Mouse (Mus musculus): ENCODE results near the gene Lsm11. TPM values are rescaled to one million over a fixed set of nuclear protein-coding genes. Genes with fewer than 3 reads are reported as not detected.

Gene Lsm11
- polyA plus RNA-seq, 1 experiment from 2014 or later: 26.3 TPM

GRCm38 (mm10) chr11:45968466-45968865, 23.7 kb upstream of the Lsm11 start:
- no peak for ATAC-seq
- H3K9me3 ChIP-seq (replicated peaks; ENCODE audit: control insufficient read depth, low read length, poor library complexity, severe bottlenecking): no peaks in the 10 kb centered on the region
- H3K4me3 ChIP-seq (ENCODE audit: low read depth, low read length): no peak overlapping the region
- no peak overlapping the region for H3K4me2 ChIP-seq (ENCODE audit: low read length)
- H3K4me1 ChIP-seq (ENCODE audit: control insufficient read depth, insufficient read depth, low read length): no peaks in the 10 kb centered on the region
- no peak overlapping the region for H3K27ac ChIP-seq (ENCODE audit: low read length)
- H3K27me3 ChIP-seq (ENCODE audit: control insufficient read depth, insufficient read depth, low read depth, low read length): no peaks in the 10 kb centered on the region
- WGBS: 84% methylated on average over 3 of the region's 3 CpGs
- no peak overlapping the region for H3K9ac ChIP-seq (ENCODE audit: low read depth, low read length)
- H3K36me3 ChIP-seq (ENCODE audit: control insufficient read depth, insufficient read depth, low read length): no peaks in the 10 kb centered on the region

- ATAC-seq: no peak
- H3K27ac ChIP-seq (ENCODE audit: low read length): no peak overlapping the region
- no peaks in the 10 kb centered on the region for H3K9me3 ChIP-seq (replicated peaks; ENCODE audit: control insufficient read depth, low read length, poor library complexity, severe bottlenecking)
- H3K4me3 ChIP-seq (ENCODE audit: low read depth, low read length): no peak overlapping the region
- no peaks in the 10 kb centered on the region for H3K27me3 ChIP-seq (ENCODE audit: control insufficient read depth, insufficient read depth, low read depth, low read length)
- no peak overlapping the region for H3K9ac ChIP-seq (ENCODE audit: low read depth, low read length)
- no peaks in the 10 kb centered on the region for H3K36me3 ChIP-seq (ENCODE audit: control insufficient read depth, insufficient read depth, low read length)
- H3K4me1 ChIP-seq (ENCODE audit: control insufficient read depth, insufficient read depth, low read length): no peaks in the 10 kb centered on the region
- WGBS: 88% methylated on average over 4 of the region's 4 CpGs
- H3K4me2 ChIP-seq (ENCODE audit: low read length): no peak overlapping the region
Measured at GRCm38 (mm10) chr11:45966896-45967295, 22.2 kb upstream of the Lsm11 start.

DNA sequence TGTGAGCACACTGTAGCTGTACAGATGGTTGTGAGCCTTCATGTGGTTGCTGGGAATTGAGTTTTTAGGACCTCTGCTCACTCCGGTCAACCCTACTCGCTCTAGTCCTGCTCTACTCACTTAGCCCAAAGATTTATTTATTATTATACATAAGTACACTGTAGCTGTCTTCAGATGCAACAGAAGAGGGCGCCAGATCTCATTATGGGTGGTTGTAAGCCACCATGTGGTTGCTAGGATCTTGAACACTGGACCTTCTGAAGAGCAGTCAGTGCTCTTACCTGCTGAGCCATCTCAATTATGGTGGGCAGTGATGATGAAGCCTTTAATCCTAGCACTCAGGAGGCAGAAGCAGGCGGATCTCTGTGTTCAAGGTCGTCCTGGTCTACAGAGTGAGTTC, 15.3 kb upstream of the Lsm11 start:
- Histone ChIP-seq H3K4me1 (ENCODE audit: control insufficient read depth, insufficient read depth, low read length) (no peaks in the 10 kb centered on the region; the same call in 1 of the 2 replicates), H3K4me2 (ENCODE audit: low read length) (no peak overlapping the region), H3K27me3 (ENCODE audit: control insufficient read depth, insufficient read depth, low read depth, low read length) (no peaks in the 10 kb centered on the region), H3K4me3 (ENCODE audit: low read depth, low read length) (no peak overlapping the region), H3K9ac (ENCODE audit: low read depth, low read length) (no peak overlapping the region), H3K9me3 (replicated peaks; ENCODE audit: control insufficient read depth, low read length, poor library complexity, severe bottlenecking) (no peaks in the 10 kb centered on the region), H3K36me3 (ENCODE audit: control insufficient read depth, insufficient read depth, low read length) (no peaks in the 10 kb centered on the region), H3K27ac (ENCODE audit: low read length) (no peak overlapping the region)
- 81% methylated on average over 5 of the region's 5 CpGs for WGBS
- ATAC-seq: no peak

DNA sequence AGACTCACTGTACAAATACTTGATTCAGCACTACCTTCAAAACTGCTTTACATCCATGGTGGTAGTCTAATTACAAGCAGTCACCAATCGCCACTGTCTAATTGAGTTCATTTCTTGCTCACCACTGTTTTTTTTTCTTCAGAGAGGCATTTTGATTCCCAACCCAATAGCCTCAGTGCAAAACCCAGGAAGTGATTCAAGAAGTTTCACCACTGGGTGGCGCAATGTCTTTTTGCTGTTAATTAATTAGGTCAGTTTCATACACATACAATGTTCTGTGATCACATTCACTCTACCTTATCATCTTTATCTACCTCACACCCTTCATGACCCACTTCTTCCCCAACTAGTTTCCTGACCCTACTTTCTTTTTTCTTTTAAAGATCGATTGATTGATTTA, 14.9 kb upstream of the Lsm11 start:
- Histone ChIP-seq H3K4me3 (ENCODE audit: low read depth, low read length) (no peak overlapping the region), H3K36me3 (ENCODE audit: control insufficient read depth, insufficient read depth, low read length) (no peaks in the 10 kb centered on the region), H3K9ac (ENCODE audit: low read depth, low read length) (no peak overlapping the region), H3K9me3 (replicated peaks; ENCODE audit: control insufficient read depth, low read length, poor library complexity, severe bottlenecking) (no peaks in the 10 kb centered on the region), H3K27ac (ENCODE audit: low read length) (no peak overlapping the region), H3K4me1 (ENCODE audit: control insufficient read depth, insufficient read depth, low read length) (peaks cover 3% of the 10 kb centered on the region), H3K4me2 (ENCODE audit: low read length) (no peak overlapping the region), H3K27me3 (ENCODE audit: control insufficient read depth, insufficient read depth, low read depth, low read length) (no peaks in the 10 kb centered on the region)
- 72% methylated on average over 3 of the region's 3 CpGs for WGBS
- no peak for ATAC-seq

- Histone ChIP-seq H3K4me2 (ENCODE audit: low read length) (peak within 1 kb of the TSS; percentile 62), H3K9ac (ENCODE audit: low read depth, low read length) (peak within 1 kb of the TSS; percentile 69; the same call in 1 of the 2 replicates), H3K36me3 (ENCODE audit: control insufficient read depth, insufficient read depth, low read length) (peaks cover 2% of the 10 kb centered on the region; the same call in 1 of the 2 replicates), H3K9me3 (replicated peaks; ENCODE audit: control insufficient read depth, low read length, poor library complexity, severe bottlenecking) (no peaks in the 10 kb centered on the region), H3K4me3 (ENCODE audit: low read depth, low read length) (peak within 1 kb of the TSS; percentile 75), H3K4me1 (ENCODE audit: control insufficient read depth, insufficient read depth, low read length) (peaks cover 4% of the 10 kb centered on the region), H3K27ac (ENCODE audit: low read length) (peak within 1 kb of the TSS; percentile 81), H3K27me3 (ENCODE audit: control insufficient read depth, insufficient read depth, low read depth, low read length) (no peaks in the 10 kb centered on the region)
- ATAC-seq: peak; percentile 99
- under 1% methylated on average over 32 of the region's 32 CpGs for WGBS
Measured at GRCm38 (mm10) chr11:45955127-45955627, 10.4 kb upstream of the Lsm11 start, which contains the start of gene Thg1l. Gene Thg1l (minus strand): TSS chr11:45955494.

DNA sequence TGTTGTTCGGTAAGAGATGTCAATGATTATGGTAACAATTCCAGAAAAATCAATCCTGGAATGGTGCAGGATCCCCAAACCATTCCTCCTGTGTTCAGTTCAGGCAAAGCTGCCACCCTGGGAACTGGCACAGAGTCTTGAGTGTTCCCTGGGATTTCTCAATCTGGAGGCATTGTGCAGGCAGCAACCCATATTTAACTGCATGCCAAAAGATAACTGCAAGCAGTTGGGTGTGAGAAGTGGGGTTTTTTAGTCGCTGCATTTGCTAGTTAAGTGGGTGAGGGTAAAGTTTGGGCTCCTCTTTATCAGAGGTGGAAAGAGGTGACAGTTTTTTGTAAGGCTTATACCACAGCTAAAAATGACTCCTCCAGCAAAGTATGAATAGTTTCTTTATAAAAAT, 2.8 kb upstream of the Lsm11 start:
- Histone ChIP-seq H3K4me2 (ENCODE audit: low read length) (no peak overlapping the region), H3K36me3 (ENCODE audit: control insufficient read depth, insufficient read depth, low read length) (peaks cover 7% of the 10 kb centered on the region), H3K9ac (ENCODE audit: low read depth, low read length) (no peak overlapping the region), H3K27me3 (ENCODE audit: control insufficient read depth, insufficient read depth, low read depth, low read length) (no peaks in the 10 kb centered on the region), H3K9me3 (replicated peaks; ENCODE audit: control insufficient read depth, low read length, poor library complexity, severe bottlenecking) (no peaks in the 10 kb centered on the region), H3K4me3 (ENCODE audit: low read depth, low read length) (no peak overlapping the region), H3K27ac (ENCODE audit: low read length) (no peak overlapping the region), H3K4me1 (ENCODE audit: control insufficient read depth, insufficient read depth, low read length) (peaks cover 8% of the 10 kb centered on the region)
- ATAC-seq: no peak
- 97% methylated on average over 2 of the region's 2 CpGs for WGBS

- Histone ChIP-seq H3K27me3 (ENCODE audit: control insufficient read depth, insufficient read depth, low read depth, low read length) (no peaks in the 10 kb centered on the region), H3K4me3 (ENCODE audit: low read depth, low read length) (no peak overlapping the region), H3K4me2 (ENCODE audit: low read length) (no peak overlapping the region), H3K9me3 (replicated peaks; ENCODE audit: control insufficient read depth, low read length, poor library complexity, severe bottlenecking) (no peaks in the 10 kb centered on the region), H3K36me3 (ENCODE audit: control insufficient read depth, insufficient read depth, low read length) (peaks cover 5% of the 10 kb centered on the region), H3K27ac (ENCODE audit: low read length) (no peak overlapping the region), H3K4me1 (ENCODE audit: control insufficient read depth, insufficient read depth, low read length) (peaks cover 12% of the 10 kb centered on the region), H3K9ac (ENCODE audit: low read depth, low read length) (no peak overlapping the region)
- WGBS: 78% methylated on average over 4 of the region's 4 CpGs
- ATAC-seq: no peak
Measured at GRCm38 (mm10) chr11:45946796-45947195, 2.1 kb upstream of the Lsm11 start.

- peak overlapping the region; percentile 94 for H3K9ac ChIP-seq (ENCODE audit: low read depth, low read length)
- peaks cover 17% of the 10 kb centered on the region for H3K4me1 ChIP-seq (ENCODE audit: control insufficient read depth, insufficient read depth, low read length)
- ATAC-seq: peak; percentile 50
- H3K4me3 ChIP-seq (ENCODE audit: low read depth, low read length): peak overlapping the region; percentile 93
- 0% methylated on average over 48 of the region's 49 CpGs for WGBS
- peak overlapping the region; percentile 79 for H3K4me2 ChIP-seq (ENCODE audit: low read length)
- H3K27ac ChIP-seq (ENCODE audit: low read length): peak overlapping the region; percentile 85
- H3K36me3 ChIP-seq (ENCODE audit: control insufficient read depth, insufficient read depth, low read length): no peaks in the 10 kb centered on the region
- no peaks in the 10 kb centered on the region for H3K9me3 ChIP-seq (replicated peaks; ENCODE audit: control insufficient read depth, low read length, poor library complexity, severe bottlenecking)
- H3K27me3 ChIP-seq (ENCODE audit: control insufficient read depth, insufficient read depth, low read depth, low read length): no peaks in the 10 kb centered on the region
Measured at GRCm38 (mm10) chr11:45943891-45944642, 668 bp downstream of the Lsm11 start.

DNA sequence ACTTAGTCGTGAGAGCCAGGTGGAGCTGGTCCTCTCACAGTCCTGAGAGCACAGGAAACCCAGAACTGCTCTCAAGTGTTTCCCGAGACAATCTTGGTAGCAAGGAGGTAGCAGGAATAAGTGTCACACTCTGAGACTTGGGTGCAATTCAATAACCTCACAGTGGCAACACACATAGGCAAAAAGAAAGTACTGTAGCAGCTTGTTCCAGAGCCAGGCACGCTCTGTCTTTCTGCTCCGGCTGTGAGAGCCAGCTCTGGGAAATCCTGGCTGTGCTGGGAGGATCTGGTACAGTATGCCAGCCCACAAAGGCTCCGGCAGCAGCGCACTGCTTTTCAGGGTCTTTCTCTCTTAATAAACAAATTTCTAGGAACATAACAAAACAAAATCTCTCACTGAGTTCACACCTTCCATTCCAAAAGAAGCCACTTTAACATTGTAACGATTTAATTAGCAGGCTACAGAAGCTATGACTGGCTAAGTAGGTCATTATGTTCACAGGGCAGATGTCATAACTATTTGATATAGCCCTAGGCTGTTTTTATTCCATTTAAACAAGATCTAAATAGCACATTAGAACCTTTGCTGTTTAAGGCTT, 1.5 kb downstream of the Lsm11 start:
- Histone ChIP-seq H3K9ac (ENCODE audit: low read depth, low read length) (peak overlapping the region; percentile 94), H3K9me3 (replicated peaks; ENCODE audit: control insufficient read depth, low read length, poor library complexity, severe bottlenecking) (no peaks in the 10 kb centered on the region), H3K4me1 (ENCODE audit: control insufficient read depth, insufficient read depth, low read length) (peaks cover 17% of the 10 kb centered on the region), H3K4me3 (ENCODE audit: low read depth, low read length) (peak overlapping the region; percentile 93), H3K27ac (ENCODE audit: low read length) (peak overlapping the region; percentile 85), H3K36me3 (ENCODE audit: control insufficient read depth, insufficient read depth, low read length) (no peaks in the 10 kb centered on the region), H3K27me3 (ENCODE audit: control insufficient read depth, insufficient read depth, low read depth, low read length) (no peaks in the 10 kb centered on the region), H3K4me2 (ENCODE audit: low read length) (peak overlapping the region; percentile 79)
- no peak for ATAC-seq
- 48% methylated on average over 7 of the region's 7 CpGs for WGBS

All from midbrain, embryonic 16.5 days (tissue).